Mouse (Mus musculus) embryonic fibroblast, embryonic 13.5 days (primary cell): ENCODE measurements around the gene Smarca2. TPM values are rescaled to one million over a fixed set of nuclear protein-coding genes. Genes with fewer than 3 reads are reported as not detected.

ENCODE experiments used
- H3K27ac ChIP-seq: 2 replicates; pipeline ENCODE4 v1.5.1; 2012; ENCODE audit warnings: low read length, control low read depth, inconsistent platforms; ENCODE audit not compliant: insufficient read depth
- H3K4me1 ChIP-seq: 2 replicates; pipeline ENCODE4 v1.6.1; 2011; ENCODE audit warnings: low read length; ENCODE audit not compliant: control insufficient read depth, insufficient read depth
- H3K4me3 ChIP-seq: 2 replicates; pipeline ENCODE4 v1.5.1; 2011; ENCODE audit warnings: mild to moderate bottlenecking, control low read depth, low read length; ENCODE audit not compliant: insufficient read depth
- CTCF ChIP-seq: IDR thresholded peaks from 2 replicates; pipeline ENCODE4 v1.5.1; 2011; ENCODE audit warnings: mild to moderate bottlenecking, control low read depth, low read length, moderate library complexity, borderline replicate concordance; ENCODE audit not compliant: insufficient read depth
- POLR2A ChIP-seq: IDR thresholded peaks from 2 replicates; pipeline ENCODE4 v1.6.1; 2011; ENCODE audit warnings: low read depth, mild to moderate bottlenecking, control low read depth, low read length, moderate library complexity
- polyA plus RNA-seq: library from polyadenylated mRNA; stranded (reverse); fragments of >200 nt; gene quantifications from 2 replicates; pipeline ENCODE4 v1.2.4, GENCODE M21; 2011; ENCODE audit warnings: low read depth; ENCODE audit not compliant: missing spikeins, insufficient read length

Gene Smarca2
- polyA plus RNA-seq, 1 experiment: 84.6 TPM

- H3K4me1 ChIP-seq: no peaks in the 10 kb centered on the region
- TF ChIP-seq CTCF (no peak), POLR2A (no peak)
- no peak overlapping the region for H3K4me3 ChIP-seq
- H3K27ac ChIP-seq: no peak overlapping the region
These were observed 77.9 kb downstream of the Smarca2 start for GRCm38 (mm10) chr19:26682731-26683130.

- TF ChIP-seq POLR2A: no peak
- no peak for TF ChIP-seq CTCF
- H3K4me1 ChIP-seq: no peaks in the 10 kb centered on the region
- no peak overlapping the region for H3K27ac ChIP-seq
- no peak overlapping the region for H3K4me3 ChIP-seq
These were observed 78.9 kb downstream of the Smarca2 start for GRCm38 (mm10) chr19:26683731-26684130.

GRCm38 (mm10) chr19:26690516-26690915 is 85.7 kb downstream of the Smarca2 start:
- no peaks in the 10 kb centered on the region for H3K4me1 ChIP-seq
- TF ChIP-seq CTCF (no peak), POLR2A (no peak)

GRCm38 (mm10) chr19:26697107-26697506 is 92.3 kb downstream of the Smarca2 start:
- TF ChIP-seq POLR2A: no peak
- TF ChIP-seq CTCF: no peak
- no peak overlapping the region for H3K27ac ChIP-seq
- no peaks in the 10 kb centered on the region for H3K4me1 ChIP-seq
- H3K4me3 ChIP-seq: no peak overlapping the region

More at GRCm38 (mm10) chr19:26690516-26690915, 85.7 kb downstream of the Smarca2 start:
- no peak overlapping the region for H3K4me3 ChIP-seq
- H3K27ac ChIP-seq: no peak overlapping the region

- no peak for TF ChIP-seq POLR2A
- no peak for TF ChIP-seq CTCF
- Histone ChIP-seq H3K4me3 (no peak overlapping the region), H3K4me1 (no peaks in the 10 kb centered on the region), H3K27ac (no peak overlapping the region; the same call in 1 of the 2 replicates)
These were observed 99.8 kb downstream of the Smarca2 start for GRCm38 (mm10) chr19:26704545-26705209.

- TF ChIP-seq POLR2A (no peak), CTCF (no peak)
- Histone ChIP-seq H3K27ac (no peak overlapping the region), H3K4me1 (no peaks in the 10 kb centered on the region), H3K4me3 (no peak overlapping the region)
These were observed 102.1 kb downstream of the Smarca2 start for GRCm38 (mm10) chr19:26706910-26707309.

GRCm38 (mm10) chr19:26709095-26709494 is 104.2 kb downstream of the Smarca2 start:
- Histone ChIP-seq H3K27ac (no peak overlapping the region), H3K4me1 (no peaks in the 10 kb centered on the region), H3K4me3 (no peak overlapping the region)
- TF ChIP-seq POLR2A (no peak), CTCF (no peak)

GRCm38 (mm10) chr19:26711268-26711667 is 106.4 kb downstream of the Smarca2 start:
- peaks cover 2% of the 10 kb centered on the region; the same call in 1 of the 2 replicates for H3K4me1 ChIP-seq
- TF ChIP-seq POLR2A (no peak), CTCF (no peak)

GRCm38 (mm10) chr19:26716217-26716616 is 111.4 kb downstream of the Smarca2 start:
- peaks cover 6% of the 10 kb centered on the region; the same call in 1 of the 2 replicates for H3K4me1 ChIP-seq
- no peak overlapping the region; the same call in 1 of the 2 replicates for H3K27ac ChIP-seq
- H3K4me3 ChIP-seq: no peak overlapping the region
- TF ChIP-seq CTCF (no peak), POLR2A (no peak)

More at GRCm38 (mm10) chr19:26711268-26711667, 106.4 kb downstream of the Smarca2 start:
- H3K4me3 ChIP-seq: no peak overlapping the region
- H3K27ac ChIP-seq: no peak overlapping the region

GRCm38 (mm10) chr19:26718221-26718620 is 113.4 kb downstream of the Smarca2 start:
- H3K4me1 ChIP-seq: peaks cover 6% of the 10 kb centered on the region; the same call in 1 of the 2 replicates
- no peak overlapping the region for H3K27ac ChIP-seq
- no peak overlapping the region for H3K4me3 ChIP-seq
- no peak for TF ChIP-seq POLR2A
- TF ChIP-seq CTCF: no peak

GRCm38 (mm10) chr19:26719161-26719560 is 114.3 kb downstream of the Smarca2 start:
- peaks cover 6% of the 10 kb centered on the region; the same call in 1 of the 2 replicates for H3K4me1 ChIP-seq
- H3K27ac ChIP-seq: no peak overlapping the region
- TF ChIP-seq CTCF (no peak), POLR2A (no peak)
- H3K4me3 ChIP-seq: no peak overlapping the region
